ENCODE assay signal across 14 mouse cellular contexts in genomic region chrX:85827719-85828453, GRCm38 (mm10). TPM values are rescaled to one million over a fixed set of nuclear protein-coding genes. Genes with fewer than 3 reads are reported as not detected.
"Had no signal": no experiment of that assay in that cellular context is flagged by ENCODE, and none has a peak within 500 bp of the region (broad histone marks: within the 10 kb centered on the region; RNA-seq: fewer than 3 reads in every experiment).

No protein-coding gene starts in this region.

- H3K27me3 ChIP-seq: intestine, embryonic 15.5 days; limb, embryonic 12.5 days; midbrain, embryonic 15.5 days; neural tube, embryonic 13.5 days had no signal

- H3K4me2 ChIP-seq: intestine, embryonic 15.5 days; limb, embryonic 12.5 days; midbrain, embryonic 15.5 days; neural tube, embryonic 13.5 days had no signal

- DNase-seq: liver; lung, adult 2 months; retina, postnatal 1 day; right cerebral cortex, postnatal 14 days; thymus, postnatal 36 days had no signal

- H3K9me3 ChIP-seq: intestine, embryonic 15.5 days; limb, embryonic 12.5 days; midbrain, embryonic 15.5 days; neural tube, embryonic 13.5 days had no signal

- H3K9ac ChIP-seq: intestine, embryonic 15.5 days; limb, embryonic 12.5 days; liver, embryonic 14.5 days; midbrain, embryonic 15.5 days; neural tube, embryonic 13.5 days had no signal

- ATAC-seq: intestine, embryonic 15.5 days; lung, postnatal 0 days; midbrain, embryonic 15.5 days had no signal

- H3K4me1 ChIP-seq: intestine, embryonic 15.5 days; limb, embryonic 12.5 days; midbrain, embryonic 15.5 days; neural tube, embryonic 13.5 days had no signal

- H3K27ac ChIP-seq: intestine, embryonic 15.5 days; left cerebral cortex, adult 2 months; limb, embryonic 12.5 days; liver, embryonic 14.5 days; macrophage; midbrain, embryonic 15.5 days; neural tube, embryonic 13.5 days had no signal

- H3K36me3 ChIP-seq: intestine, embryonic 15.5 days; limb, embryonic 12.5 days; midbrain, embryonic 15.5 days; neural tube, embryonic 13.5 days had no signal

- H3K4me3 ChIP-seq: intestine, embryonic 15.5 days; left cerebral cortex, adult 2 months; limb, embryonic 12.5 days; midbrain, embryonic 15.5 days; neural tube, embryonic 13.5 days had no signal

RNA-seq across cellular contexts. Expression of gene 5430427O19Rik, which starts 42.3 kb away (rescaled TPM):
- polyA plus RNA-seq: midbrain, embryonic 15.5 days; small intestine, adult 2 months had no signal
